Mouse (Mus musculus) cerebellum, adult 8-10 months (tissue): ENCODE data around the gene Eya4.

Experiments used
- DNase-seq: peaks from one replicate; pipeline ENCODE4 v3.0.0; 2022

The Eya4 gene

DNA sequence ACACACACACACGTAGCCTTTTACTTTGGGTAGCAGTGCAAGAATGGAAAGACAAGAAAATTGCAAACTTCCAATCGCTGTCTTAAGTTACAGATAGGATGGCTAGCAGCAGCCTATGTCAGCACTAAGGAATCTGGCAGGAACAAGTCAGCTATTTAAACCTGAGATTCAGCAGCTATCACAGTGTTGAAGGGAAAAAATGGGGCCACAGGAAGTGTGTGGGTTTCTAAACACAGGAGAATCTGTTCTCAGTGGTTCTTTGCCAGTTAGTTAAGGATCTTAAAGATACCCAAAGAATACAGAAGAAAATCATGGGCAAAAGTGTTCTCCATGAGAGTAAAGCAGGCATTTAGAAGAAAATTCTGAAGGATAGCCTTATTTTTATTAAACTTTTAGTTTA lies 206.0 kb downstream of the Eya4 start:
- no peak for DNase-seq

DNA sequence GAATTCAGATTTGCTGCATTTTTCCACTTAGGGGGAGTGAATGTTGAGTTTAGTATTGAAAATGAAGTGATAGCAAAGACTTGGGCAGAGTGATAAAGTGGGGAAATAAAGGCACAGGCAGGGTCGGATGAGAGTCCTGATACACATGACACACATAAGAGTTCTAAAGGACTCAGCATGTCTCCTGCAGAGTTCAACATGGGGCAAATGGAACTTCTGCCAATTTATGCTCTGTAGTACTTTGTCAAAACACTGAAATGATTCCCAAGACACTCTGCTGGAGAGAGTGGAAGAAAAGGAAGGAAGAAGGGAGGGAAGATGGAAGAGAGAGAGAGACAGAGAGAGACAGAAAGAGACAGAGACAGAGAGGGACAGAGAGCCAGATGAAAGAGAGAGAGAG lies 222.6 kb downstream of the Eya4 start:
- no peak for DNase-seq

DNA sequence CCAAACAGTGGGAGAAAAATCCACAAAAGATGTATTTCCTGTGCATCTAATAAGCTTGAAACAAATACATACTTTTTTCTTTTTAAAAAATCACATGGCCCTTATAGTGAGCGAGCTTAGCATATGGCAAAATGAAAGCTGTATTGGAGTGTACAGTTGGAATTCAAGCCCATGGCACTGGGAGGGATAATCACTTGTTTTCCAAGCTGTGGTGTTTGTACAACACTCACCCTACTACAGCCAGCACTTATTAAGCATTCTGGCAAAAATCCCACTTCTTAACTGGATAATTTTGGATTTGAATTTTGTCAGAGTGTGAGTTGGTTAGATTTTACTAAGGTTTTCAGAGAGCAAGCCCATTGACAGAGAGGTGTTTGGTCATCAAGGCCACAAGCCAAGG lies 223.4 kb downstream of the Eya4 start:
- no peak for DNase-seq

DNA sequence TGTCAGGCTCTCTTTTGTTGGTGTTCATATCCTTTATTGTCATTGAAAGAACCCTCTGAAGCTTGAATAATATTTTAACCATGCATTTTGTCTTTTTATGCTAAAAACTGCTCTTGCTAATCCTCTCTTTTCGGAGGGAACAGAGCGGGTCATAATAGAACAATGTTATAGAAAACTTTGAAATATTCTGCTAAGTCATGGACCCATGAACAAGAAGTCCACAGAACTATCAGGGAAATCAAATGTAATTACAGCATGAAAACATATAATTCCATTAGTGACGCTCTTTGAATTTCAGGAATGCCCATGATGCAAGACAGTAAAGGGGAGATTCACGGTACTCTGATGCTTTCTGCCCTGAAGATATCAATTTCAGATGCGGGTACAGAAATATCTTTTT lies 224.1 kb downstream of the Eya4 start:
- DNase-seq, result no peak

DNA sequence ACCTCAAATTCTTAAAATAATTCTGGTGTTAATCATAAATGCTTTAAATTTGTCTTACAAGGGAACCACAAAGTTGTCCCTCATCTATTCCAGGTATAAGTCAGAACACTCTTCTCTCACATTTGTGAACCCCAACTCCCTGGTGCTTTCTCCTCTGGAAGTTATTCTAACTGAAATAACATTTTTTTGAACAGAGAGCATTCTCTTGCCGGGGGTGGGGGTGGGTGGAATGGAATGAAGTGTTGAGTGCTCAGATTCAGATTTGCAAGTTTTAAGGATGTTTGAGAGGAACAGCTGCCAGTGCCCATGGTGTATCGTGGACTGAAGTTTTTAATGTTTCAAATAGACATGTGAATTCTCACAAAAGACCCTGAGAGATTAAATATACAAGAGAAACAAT lies 230.1 kb downstream of the Eya4 start:
- no peak for DNase-seq

DNA sequence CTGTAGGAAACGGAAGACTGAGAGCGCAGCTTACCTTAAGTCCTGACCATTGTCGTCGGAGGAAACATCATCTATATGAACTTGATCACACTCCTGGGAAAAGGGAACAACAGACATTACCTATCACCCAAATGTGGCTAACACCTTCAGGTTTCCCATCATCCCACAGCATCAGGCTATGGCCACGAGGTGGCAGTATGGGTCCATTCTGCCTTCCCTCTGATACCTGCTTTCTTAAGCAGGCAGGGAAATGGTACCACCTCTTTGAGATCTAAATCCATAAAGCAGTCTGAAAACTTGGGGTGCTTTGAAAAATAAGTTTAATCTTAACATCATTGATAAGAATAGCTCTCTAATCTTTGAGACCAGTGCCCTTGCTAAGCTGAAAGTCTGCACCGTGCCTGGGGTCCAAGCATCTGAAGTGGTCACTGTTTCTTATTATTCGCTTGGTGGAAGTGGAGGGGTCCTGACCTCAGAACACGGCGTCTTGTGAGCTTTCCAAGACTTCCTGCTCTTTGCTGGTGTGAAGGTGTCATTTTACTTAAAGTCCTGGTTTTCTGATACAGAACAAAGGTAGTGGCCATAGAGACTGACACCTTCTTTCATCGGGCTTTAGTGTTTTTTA lies 233.7 kb downstream of the Eya4 start:
- DNase-seq, result peak; percentile 43

DNA sequence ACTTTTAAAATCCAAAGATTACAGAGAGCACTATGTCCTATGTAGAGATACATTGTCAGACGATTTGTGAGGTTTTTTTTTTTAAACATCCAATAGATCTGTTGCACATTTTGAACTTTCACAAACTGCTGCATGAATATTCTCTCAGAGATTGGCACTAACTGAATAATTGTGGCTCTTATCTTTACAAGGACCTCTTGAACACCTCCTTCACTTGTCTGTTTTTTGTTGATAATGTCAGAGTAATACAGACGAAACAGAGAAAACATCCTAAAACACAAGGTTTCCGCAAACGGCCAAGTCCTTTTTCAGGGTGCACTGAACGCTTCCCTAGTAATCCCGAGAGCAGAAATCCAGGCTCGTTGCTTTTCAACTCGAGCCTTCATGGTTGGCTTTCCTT lies 234.5 kb downstream of the Eya4 start:
- DNase-seq, result no peak

DNA sequence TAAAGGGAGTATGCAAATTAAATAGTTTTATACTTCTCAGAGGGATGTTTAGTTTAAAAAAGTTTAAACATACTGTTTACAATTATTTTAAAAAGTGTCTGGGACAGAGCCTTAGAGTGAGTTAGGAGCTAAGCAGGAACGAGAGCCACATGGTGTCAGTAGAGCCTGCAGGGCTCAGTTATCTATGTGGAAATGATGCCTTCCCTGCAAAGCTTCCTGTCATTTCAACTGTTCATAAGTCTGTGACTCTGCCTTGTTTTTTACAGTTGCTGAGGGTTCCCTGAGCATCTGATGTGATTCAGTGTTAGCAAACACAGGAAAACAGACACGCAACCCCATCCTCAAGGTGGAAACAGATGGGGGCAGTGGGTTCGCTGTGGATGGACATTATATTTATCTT lies 235.3 kb downstream of the Eya4 start:
- DNase-seq, result no peak

DNA sequence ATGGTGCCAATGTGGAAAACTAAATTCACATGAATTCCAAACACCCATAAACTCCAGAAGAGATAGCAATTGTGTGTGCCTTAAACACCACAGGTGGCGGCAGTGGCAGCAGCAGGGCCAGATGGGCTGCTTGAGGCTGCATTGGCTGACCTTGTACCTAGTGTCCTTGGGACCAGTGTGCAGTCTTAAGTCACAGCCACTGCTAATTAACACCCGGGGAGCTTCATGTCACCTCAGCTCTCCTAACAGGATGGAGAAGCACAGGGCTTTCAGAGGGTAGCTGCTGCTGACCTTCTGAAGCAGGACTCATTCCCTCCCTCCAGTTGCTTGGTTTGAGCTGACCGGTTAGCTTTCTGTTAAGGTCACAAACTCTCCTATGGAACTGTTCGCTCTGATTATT lies 242.5 kb downstream of the Eya4 start:
- DNase-seq, result no peak

DNA sequence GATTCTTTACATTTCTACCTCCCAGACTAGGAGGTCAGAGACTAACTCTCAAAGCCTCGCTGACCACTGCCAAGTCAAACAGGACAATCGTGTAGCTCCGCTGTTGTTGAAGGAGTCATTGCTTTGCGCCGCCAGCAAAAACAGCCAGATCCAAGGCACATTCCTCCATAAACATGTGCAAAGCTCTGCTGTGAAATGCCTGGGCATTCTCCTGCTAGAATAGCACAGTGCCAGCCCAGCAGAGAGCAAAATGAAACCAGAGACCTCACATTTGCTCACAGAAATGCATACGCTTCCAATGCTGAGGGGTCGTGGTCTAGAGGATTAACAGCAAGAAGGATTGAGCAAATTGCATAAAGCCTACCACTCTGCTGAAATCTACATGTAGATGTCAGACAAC lies 258.1 kb downstream of the Eya4 start:
- no peak for DNase-seq

DNA sequence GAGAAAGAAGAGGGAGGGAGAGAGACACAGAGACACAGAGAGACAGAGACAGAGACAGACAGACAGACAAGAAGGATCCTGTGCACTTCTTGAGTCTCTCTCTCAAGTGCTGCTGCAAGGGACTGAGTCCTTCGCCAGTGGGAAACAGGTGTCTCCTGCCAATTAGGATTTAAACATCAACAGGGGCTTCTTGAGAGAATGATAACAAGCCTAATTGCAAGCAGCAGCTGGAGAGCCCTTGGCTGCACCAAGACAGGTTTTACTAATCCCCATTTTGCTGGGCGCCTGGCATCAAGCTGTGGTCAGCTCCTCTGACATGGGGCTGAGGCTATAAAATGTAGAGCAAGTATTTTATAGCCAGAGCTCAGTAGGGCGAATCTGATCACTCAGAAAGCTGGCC lies 259.0 kb downstream of the Eya4 start:
- no peak for DNase-seq

DNA sequence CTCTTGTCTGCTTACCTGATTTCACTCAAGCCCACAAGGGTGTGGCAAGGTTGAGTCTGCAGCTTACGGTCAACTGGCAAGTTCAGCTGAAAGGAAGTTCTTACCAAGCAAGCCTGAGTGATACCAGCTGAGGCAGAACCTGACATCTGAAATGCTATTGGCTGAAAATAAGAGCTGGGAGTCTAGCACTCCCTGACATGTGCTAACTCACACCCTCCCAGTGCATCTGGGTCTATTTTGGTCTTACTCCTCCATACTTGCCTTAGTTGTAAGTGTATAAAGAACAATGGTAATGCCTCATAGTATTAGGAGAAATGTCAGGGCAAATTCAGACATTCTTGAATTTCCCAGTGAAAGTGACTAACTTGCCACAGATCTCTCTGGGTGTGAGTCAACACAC lies 260.3 kb downstream of the Eya4 start:
- no peak for DNase-seq

DNA sequence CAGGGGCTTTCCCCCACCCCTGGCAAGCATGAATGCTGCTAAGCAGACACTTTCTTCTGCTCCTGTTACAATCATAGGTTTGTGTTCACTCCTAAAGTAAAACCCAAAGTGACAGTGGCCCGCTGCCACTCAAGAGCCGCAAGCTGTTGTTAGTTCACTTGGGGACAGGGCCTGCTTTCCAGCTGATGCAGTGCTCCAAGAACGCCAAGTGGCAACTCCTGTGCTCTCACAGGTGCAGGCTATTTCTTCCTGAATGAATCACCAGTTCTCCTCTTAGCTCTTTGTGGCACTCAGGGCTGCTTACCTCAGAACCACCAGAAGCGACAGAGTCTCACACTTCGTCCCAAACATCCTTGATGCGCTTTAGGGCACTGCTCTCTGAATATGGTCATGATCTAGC lies 261.3 kb downstream of the Eya4 start:
- DNase-seq, result no peak

DNA sequence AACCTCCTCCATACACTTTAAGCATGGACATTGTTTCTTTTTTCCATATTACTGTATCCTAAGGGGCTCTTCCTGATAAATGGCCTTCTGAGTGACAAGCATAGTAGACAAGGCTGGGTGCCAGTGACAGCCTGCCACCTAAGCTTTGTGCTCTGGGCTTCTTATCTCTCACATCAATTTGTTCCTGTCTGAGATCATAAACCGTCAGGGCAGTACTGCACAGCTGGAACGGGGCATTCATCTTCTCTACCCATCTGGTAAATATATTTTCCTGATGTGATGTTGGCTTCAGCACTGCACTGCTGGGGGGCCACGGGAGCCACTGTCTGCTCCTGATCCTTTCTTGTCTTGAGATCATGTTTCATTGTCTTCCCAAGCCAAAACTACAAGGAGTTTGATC lies 261.8 kb downstream of the Eya4 start:
- DNase-seq, result no peak

DNA sequence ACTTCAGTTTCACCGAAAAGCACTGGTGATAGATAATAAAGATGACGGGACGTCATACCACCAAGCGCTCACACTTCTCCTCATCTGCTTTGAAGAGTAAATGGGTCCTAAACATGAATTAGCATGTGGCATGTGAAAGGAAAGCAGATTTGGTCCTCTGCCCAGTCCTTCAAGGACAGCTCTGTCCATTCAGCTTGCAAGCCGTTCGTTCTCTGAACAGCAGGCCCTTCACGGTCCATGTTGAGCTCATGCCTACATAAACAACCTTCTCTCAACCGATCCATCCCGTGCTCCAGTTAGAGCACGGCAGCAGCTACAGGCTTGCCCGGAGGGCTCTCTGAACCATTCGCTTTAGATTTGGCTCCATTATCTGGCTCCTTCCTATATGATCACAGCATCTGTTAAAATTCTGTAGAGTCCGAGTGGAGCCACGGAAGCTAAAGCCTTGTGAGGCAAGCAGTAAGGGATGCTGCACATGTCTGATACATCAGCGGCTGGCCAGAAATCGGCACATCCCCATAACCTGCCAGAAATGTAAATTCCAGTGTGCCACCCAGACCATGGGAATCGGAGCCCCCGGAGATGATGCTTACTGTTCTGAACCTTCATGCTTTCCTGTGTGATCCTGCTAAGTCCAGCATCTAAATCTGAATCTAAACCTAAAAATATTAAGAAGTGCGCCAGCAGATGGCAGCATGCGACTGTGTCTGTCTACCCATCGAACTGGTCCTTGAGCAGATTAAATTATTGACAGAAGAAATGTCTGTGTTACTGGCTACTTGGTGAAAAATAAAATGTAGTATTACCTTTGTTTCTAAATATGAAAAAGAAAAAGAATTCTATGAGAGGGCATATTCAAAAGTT lies 264.0 kb downstream of the Eya4 start:
- DNase-seq, result peak; percentile 27

DNA sequence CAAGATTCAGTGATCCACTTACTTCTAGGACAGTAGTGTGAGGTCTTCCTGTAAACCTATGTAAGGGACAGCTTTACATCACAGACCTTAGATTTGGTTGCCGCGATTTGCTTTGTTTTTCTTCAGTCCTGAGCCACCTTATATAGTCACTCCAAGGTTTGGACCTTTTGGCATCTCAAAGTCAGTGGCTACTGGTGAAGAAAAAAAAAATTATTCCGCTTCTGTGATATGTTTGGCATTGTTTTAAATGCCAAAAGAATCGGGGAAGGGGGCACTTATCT lies 269.1 kb downstream of the Eya4 start:
- DNase-seq, result no peak

DNA sequence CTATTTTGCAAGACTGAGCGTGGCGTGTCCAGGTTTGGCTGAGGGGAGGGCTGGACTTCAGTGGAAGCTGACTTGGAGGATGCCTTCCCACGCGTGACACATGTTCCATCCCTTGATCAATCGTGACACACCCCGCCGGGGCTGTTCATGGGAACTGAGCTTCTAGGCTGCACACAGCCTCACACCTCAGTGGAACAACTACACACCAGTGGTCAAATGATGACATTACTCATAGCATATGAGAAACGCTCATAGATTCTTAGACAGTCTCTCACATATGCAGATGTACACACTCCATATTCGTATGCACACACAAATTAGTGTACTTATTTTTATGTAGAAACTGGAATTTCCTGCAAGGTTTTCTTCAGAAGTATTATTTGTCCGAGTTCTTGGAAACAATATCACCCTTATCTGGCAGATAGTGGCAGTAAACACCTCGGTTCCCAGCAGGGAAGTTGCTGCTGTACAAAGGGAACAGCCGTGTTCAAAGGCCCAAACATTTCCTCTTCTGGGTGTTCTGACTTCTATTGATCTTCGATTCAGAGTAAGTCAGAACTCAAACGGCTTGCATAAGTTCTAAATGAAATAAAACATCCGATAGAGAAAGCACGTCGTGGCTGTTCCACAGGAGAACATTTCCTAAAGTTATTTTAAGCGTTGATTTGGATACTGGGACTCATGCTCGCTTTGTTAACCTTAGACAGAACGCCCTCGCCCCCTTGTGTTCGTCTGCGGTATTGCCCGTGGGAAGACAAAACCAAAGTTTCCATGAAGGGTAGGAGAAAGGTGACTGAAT lies 269.6 kb downstream of the Eya4 start:
- peak; percentile 72 for DNase-seq

DNA sequence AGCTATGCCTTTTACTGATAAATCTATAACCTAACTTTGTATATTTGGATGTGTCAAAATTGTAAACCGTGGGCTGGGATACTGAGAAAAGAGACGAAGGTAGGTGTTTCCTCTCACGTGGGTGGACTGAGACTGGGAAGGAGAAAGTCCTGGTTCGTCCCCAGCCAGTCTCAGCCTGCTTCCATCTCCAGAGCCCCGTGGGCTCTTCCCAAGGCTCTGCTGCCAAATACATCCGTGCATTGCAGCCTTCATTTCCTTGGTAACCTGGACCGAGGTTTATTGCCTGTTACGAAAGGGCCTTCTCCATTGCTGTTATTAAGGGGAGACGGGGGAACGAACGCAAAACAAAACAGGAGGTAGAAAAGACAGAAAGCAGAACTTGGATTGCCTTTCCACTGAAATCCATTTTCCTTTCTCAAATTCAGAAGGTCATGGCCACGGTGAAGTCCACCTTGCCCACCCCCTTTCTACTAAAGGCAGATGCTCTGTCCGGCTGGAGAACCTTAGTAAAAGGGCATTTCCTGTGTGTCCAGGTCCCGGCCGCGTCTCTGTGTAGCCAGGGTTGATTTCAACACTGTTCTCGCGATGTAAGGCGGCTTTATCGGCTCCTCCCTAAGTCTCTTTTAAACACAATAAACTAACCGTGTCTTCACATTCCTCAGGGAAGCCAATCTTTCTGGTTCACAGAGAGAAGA lies 273.7 kb downstream of the Eya4 start:
- DNase-seq, result no peak

DNA sequence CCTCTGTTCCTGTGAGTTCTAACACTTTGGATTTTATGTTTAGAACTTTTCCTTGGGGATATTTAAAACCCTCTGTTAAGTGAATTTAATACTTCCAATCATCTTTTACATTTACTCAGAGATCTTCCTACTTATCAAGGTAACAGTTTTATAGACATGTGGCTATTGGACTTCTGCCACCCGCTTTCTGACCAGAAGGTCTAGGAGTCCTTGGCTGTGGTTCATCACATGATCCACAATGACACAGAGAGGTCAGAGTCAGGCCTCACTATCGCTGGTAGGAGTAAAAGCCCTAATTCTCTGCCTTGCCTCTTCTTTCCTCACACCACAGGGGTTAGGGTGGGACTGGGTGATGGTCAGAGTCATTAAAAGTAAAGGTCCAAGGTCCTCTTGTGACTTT lies 277.2 kb downstream of the Eya4 start:
- no peak for DNase-seq

DNA sequence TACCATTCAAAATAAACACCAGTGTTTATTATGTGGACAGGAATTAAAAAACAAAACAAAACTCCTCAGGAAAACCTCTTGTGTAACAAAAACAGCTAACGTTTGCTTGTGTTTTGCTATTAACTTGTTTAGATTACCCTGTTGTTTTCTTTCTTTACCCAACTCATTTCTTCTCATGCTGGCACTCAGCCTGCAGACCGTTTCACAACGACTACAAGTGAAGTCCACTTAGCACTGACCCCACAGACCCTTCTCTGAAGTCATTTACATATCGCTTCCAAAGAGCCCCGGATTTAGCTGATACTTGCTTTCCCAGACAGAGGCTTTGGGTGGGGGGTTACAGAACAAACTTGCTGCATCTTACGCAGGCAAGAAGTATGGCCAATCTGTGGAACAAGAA lies 286.9 kb downstream of the Eya4 start:
- no peak for DNase-seq

DNA sequence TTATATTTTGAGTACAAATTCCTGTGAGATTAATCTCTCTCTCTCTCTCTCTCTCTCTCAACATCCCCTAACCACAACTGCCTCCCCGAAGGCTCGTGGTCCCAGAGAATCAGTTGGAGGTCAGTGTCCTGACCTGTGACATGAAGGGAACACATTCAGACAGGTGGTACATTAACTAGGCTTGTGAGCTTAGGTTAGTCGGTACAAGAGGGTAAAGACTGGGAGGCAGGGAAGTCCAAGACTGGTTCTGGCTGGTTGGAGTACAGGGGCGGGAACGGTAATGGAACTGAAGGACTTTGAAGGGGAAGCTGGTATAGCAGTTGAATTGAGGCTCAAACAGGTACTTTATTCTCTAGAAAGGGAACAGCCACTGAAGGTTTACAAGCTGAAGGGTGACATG lies 287.9 kb downstream of the Eya4 start:
- DNase-seq, result no peak

DNA sequence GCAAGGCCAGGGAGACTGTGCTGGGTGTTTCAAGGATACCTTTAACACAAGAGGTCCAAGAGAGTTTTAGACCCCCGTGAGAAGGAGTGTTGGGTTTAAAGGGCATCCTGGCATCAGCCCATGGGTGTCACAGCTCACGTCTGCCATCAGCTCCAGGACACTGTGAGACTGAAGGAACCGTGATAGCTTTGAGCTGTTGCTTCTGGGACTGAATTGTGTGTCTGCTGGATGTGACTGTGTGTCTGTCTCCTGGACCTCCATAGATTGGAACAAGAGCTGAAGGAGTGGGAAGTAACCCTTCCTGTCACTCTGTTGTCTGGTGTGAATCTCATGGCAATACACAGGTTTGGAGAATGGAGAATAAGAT lies 289.9 kb downstream of the Eya4 start:
- no peak for DNase-seq

DNA sequence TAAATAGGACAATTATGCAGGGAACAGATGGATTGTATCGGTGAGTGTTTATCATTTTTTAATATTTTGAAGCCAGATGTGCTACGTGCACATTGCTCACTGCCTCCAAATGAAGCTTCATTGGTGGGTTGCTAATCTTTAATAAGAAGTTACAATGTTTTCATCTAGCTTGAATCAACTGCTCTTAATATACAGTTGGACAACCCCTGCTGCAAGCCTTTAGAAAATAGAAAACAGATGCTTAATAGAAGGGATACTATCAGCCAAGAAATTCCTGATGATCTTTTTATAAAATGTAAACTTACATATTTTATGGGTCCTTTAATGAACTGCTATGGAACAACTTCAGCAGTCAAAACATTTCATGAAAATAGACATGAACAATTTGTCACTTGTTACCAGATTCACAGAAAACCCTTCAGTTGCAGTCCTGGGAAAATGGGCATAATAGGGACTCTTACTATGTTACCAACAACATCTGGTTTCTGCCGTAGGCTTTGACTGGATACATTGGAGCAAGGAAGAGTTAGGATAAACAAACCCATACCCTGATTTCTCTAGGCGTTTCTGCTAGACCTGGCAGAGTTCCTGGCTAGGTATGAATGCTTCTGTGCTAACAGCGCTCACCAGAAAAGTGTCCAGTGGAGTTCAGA lies 290.4 kb downstream of the Eya4 start:
- no peak for DNase-seq
